ENCODE assay signal across 9 mouse cellular contexts in the genomic region with DNA sequence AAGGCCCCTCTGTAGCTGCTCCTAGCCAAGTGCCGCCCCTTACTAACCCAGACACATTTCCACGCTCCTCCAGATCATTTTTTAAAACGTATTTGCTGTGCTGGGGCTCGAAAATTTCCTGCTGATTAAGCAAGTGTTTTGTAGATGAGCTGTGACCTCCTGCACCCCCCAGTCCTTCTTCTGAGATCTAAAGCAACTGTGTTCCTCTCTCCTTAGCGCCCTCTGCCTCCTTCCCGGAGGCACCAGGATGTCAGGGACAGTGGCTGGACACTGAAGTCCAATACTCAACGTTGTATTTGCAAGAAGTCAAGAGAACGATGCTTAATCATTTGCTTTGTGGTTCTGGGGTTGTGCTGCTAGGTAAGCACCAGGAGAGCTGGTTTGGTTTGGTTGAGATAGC. TPM values are rescaled to one million over a fixed set of nuclear protein-coding genes. Genes with fewer than 3 reads are reported as not detected.
DNase-seq lines count a peak whose midpoint lies in the region; ATAC-seq lines count a peak whose summit lies in the region.
"Had no signal": no experiment of that assay in that cellular context is flagged by ENCODE, and none has a peak within 500 bp of the region (broad histone marks: within the 10 kb centered on the region; RNA-seq: fewer than 3 reads in every experiment).

No protein-coding gene starts in this region.

- peak overlapping the region; percentile 80 for H3K4me2 ChIP-seq in heart, embryonic 13.5 days
- H3K4me2 ChIP-seq in embryonic facial prominence, embryonic 11.5 days (ENCODE audit: low read depth, low read length): peak overlapping the region; percentile 57
- H3K4me2 ChIP-seq in kidney, embryonic 16.5 days (replicated peaks; ENCODE audit: low read depth, low read length): peak overlapping the region; percentile 54
- H3K4me2 ChIP-seq in midbrain, embryonic 15.5 days: peak overlapping the region; percentile 24; the same call in 1 of the 2 replicates

- H3K27me3 ChIP-seq in heart, embryonic 13.5 days (replicated peaks): peaks cover 87% of the 10 kb centered on the region
- peaks cover 24% of the 10 kb centered on the region for H3K27me3 ChIP-seq in embryonic facial prominence, embryonic 11.5 days (ENCODE audit: control insufficient read depth, insufficient read depth, low read length)
- peaks cover 49% of the 10 kb centered on the region for H3K27me3 ChIP-seq in kidney, embryonic 16.5 days (ENCODE audit: insufficient read depth, low read length)
- H3K27me3 ChIP-seq in midbrain, embryonic 15.5 days (replicated peaks): no peaks in the 10 kb centered on the region

- no peak overlapping the region for H3K27ac ChIP-seq in heart, embryonic 13.5 days (replicated peaks)
- no peak overlapping the region for H3K27ac ChIP-seq in embryonic facial prominence, embryonic 11.5 days (replicated peaks; ENCODE audit: low read depth, low read length)
- H3K27ac ChIP-seq in kidney, embryonic 16.5 days (ENCODE audit: low read length): no peak overlapping the region
- H3K27ac ChIP-seq in midbrain, embryonic 15.5 days: no peak overlapping the region

- 11% methylated on average over 8 of the region's 8 CpGs for WGBS in heart, embryonic 13.5 days
- 8% methylated on average over 8 of the region's 8 CpGs for WGBS in embryonic facial prominence, embryonic 11.5 days
- WGBS in kidney, embryonic 16.5 days: 9% methylated on average over 8 of the region's 8 CpGs
- WGBS in midbrain, embryonic 15.5 days: 30% methylated on average over 8 of the region's 8 CpGs

- no peaks in the 10 kb centered on the region for H3K36me3 ChIP-seq in heart, embryonic 13.5 days
- no peaks in the 10 kb centered on the region for H3K36me3 ChIP-seq in embryonic facial prominence, embryonic 11.5 days (replicated peaks; ENCODE audit: control insufficient read depth, insufficient read depth, low read depth, low read length)
- no peaks in the 10 kb centered on the region for H3K36me3 ChIP-seq in kidney, embryonic 16.5 days (ENCODE audit: insufficient read depth, low read length)
- peaks cover 2% of the 10 kb centered on the region; the same call in 1 of the 2 replicates for H3K36me3 ChIP-seq in midbrain, embryonic 15.5 days (replicated peaks)

- H3K4me1 ChIP-seq in heart, embryonic 13.5 days: peaks cover 37% of the 10 kb centered on the region
- peaks cover 8% of the 10 kb centered on the region; the same call in 1 of the 2 replicates for H3K4me1 ChIP-seq in embryonic facial prominence, embryonic 11.5 days (ENCODE audit: control insufficient read depth, insufficient read depth, low read length)
- H3K4me1 ChIP-seq in kidney, embryonic 16.5 days (ENCODE audit: insufficient read depth, low read length): peaks cover 11% of the 10 kb centered on the region
- peaks cover 6% of the 10 kb centered on the region for H3K4me1 ChIP-seq in midbrain, embryonic 15.5 days

- peak overlapping the region; percentile 81 for H3K9ac ChIP-seq in heart, embryonic 13.5 days
- no peak overlapping the region; the same call in 1 of the 2 replicates for H3K9ac ChIP-seq in embryonic facial prominence, embryonic 11.5 days (replicated peaks; ENCODE audit: low read length)
- no peak overlapping the region for H3K9ac ChIP-seq in kidney, embryonic 16.5 days (replicated peaks; ENCODE audit: low read length)
- H3K9ac ChIP-seq in midbrain, embryonic 15.5 days: no peak overlapping the region

- H3K9me3 ChIP-seq in heart, embryonic 13.5 days: no peaks in the 10 kb centered on the region
- H3K9me3 ChIP-seq in embryonic facial prominence, embryonic 11.5 days (replicated peaks; ENCODE audit: control insufficient read depth, low read length): no peaks in the 10 kb centered on the region
- H3K9me3 ChIP-seq in kidney, embryonic 16.5 days (ENCODE audit: low read length): no peaks in the 10 kb centered on the region
- H3K9me3 ChIP-seq in midbrain, embryonic 15.5 days: no peaks in the 10 kb centered on the region

- no peak for ATAC-seq in heart, embryonic 13.5 days (ENCODE audit: extremely low read depth, insufficient number of reproducible peaks, low FRiP score, low TSS enrichment)
- no peak for ATAC-seq in embryonic facial prominence, embryonic 11.5 days (replicated peaks; ENCODE audit: insufficient number of reproducible peaks, low FRiP score, low TSS enrichment, low read depth)
- ATAC-seq in kidney, embryonic 16.5 days (ENCODE audit: low FRiP score, low TSS enrichment): no peak
- ATAC-seq in midbrain, embryonic 15.5 days (replicated peaks): no peak

- intact Hi-C loops in heart, postnatal 25 days (cut with DNase I): no loop called here

- no peak for DNase-seq in heart, postnatal 25 days (ENCODE audit: low spot score)
- peak; percentile 12 for DNase-seq in embryonic facial prominence, embryonic 11.5 days (ENCODE audit: low spot score)
- no peak for DNase-seq in thymus, postnatal 4 days
- no peak for DNase-seq in spleen, postnatal 36 days (ENCODE audit: low spot score in 2 of 2)
- DNase-seq in adrenal gland, adult 2 months: no peak

- H3K4me3 ChIP-seq in heart, embryonic 13.5 days: peak overlapping the region; percentile 55
- H3K4me3 ChIP-seq in embryonic facial prominence, embryonic 11.5 days (ENCODE audit: low read depth, low read length): peak overlapping the region; percentile 27
- H3K4me3 ChIP-seq in kidney, embryonic 16.5 days (ENCODE audit: low read length): peak overlapping the region; percentile 43
- H3K4me3 ChIP-seq in midbrain, embryonic 15.5 days: no peak overlapping the region

RNA-seq across cellular contexts. Expression of gene Slc22a7, which starts 23.1 kb away (rescaled TPM):
- polyA plus RNA-seq in heart, embryonic 13.5 days (2015; fragmentation: Nextera tagmentation; extraction: Ambion mirVana): not detected in 2 replicates
- not detected for total RNA-seq in heart, postnatal 25 days (2021)
- polyA plus RNA-seq in embryonic facial prominence, embryonic 11.5 days (2014; fragmentation: Nextera tagmentation; extraction: Ambion mirVana): not detected in 2 replicates
- polyA plus RNA-seq in kidney, embryonic 16.5 days (2015; fragmentation: Nextera tagmentation; extraction: Ambion mirVana): 0.15 and 0.32 TPM in 2 replicates
- not detected in 2 replicates for polyA plus RNA-seq in midbrain, embryonic 15.5 days (2015; fragmentation: Nextera tagmentation; extraction: Ambion mirVana)
- under 1 TPM in 1 of 2 experiments, not detected in 1; 0.37 TPM for total RNA-seq in adrenal gland, adult 2 months (2021)
- 0.06 TPM in 1 of 2 replicates, not detected in the other for polyA plus RNA-seq in adrenal gland, adult 2 months (2012; rRNA removed)
- polyA plus RNA-seq: large intestine, adult 2 months had no signal

RNA-seq across cellular contexts. Expression of gene Ttbk1, which starts 26.1 kb away (rescaled TPM):
- polyA plus RNA-seq in heart, embryonic 13.5 days (2015; fragmentation: Nextera tagmentation; extraction: Ambion mirVana): 0.10 and 0.12 TPM in 2 replicates
- total RNA-seq in heart, postnatal 25 days (2021): under 1 TPM; 0.20 to 0.34 TPM
- 0.38 and 0.63 TPM in 2 replicates for polyA plus RNA-seq in embryonic facial prominence, embryonic 11.5 days (2014; fragmentation: Nextera tagmentation; extraction: Ambion mirVana)
- polyA plus RNA-seq in kidney, embryonic 16.5 days (2015; fragmentation: Nextera tagmentation; extraction: Ambion mirVana): 0.15 and 0.23 TPM in 2 replicates
- polyA plus RNA-seq in midbrain, embryonic 15.5 days (2015; fragmentation: Nextera tagmentation; extraction: Ambion mirVana): 8.7 and 9.0 TPM in 2 replicates
- under 1 TPM; 0.52 to 0.69 TPM for total RNA-seq in adrenal gland, adult 2 months (2021)
- 0.53 and 0.70 TPM in 2 replicates for polyA plus RNA-seq in adrenal gland, adult 2 months (2012; rRNA removed)

RNA-seq across cellular contexts. Expression of gene Crip3, which starts 32.6 kb away (rescaled TPM):
- polyA plus RNA-seq in heart, embryonic 13.5 days (2015; fragmentation: Nextera tagmentation; extraction: Ambion mirVana): 1.2 TPM in 2 replicates
- under 1 TPM in 1 of 2 experiments, not detected in 1; 0.62 TPM for total RNA-seq in heart, postnatal 25 days (2021)
- 0.43 and 1.0 TPM in 2 replicates for polyA plus RNA-seq in embryonic facial prominence, embryonic 11.5 days (2014; fragmentation: Nextera tagmentation; extraction: Ambion mirVana)
- polyA plus RNA-seq in kidney, embryonic 16.5 days (2015; fragmentation: Nextera tagmentation; extraction: Ambion mirVana): 0.54 and 0.68 TPM in 2 replicates
- polyA plus RNA-seq in midbrain, embryonic 15.5 days (2015; fragmentation: Nextera tagmentation; extraction: Ambion mirVana): 2.0 and 3.0 TPM in 2 replicates
- total RNA-seq in adrenal gland, adult 2 months (2021): under 1 TPM; 0.38 to 0.69 TPM
- 0.82 and 1.4 TPM in 2 replicates for polyA plus RNA-seq in adrenal gland, adult 2 months (2012; rRNA removed)

RNA-seq across cellular contexts. Expression of gene Dnph1, which starts 35.2 kb away (rescaled TPM):
- polyA plus RNA-seq in heart, embryonic 13.5 days (2015; fragmentation: Nextera tagmentation; extraction: Ambion mirVana): 24.7 and 32.5 TPM in 2 replicates
- total RNA-seq in heart, postnatal 25 days (2021): 1 to 10 TPM; 1.1 to 2.4 TPM
- 65.9 and 74.9 TPM in 2 replicates for polyA plus RNA-seq in embryonic facial prominence, embryonic 11.5 days (2014; fragmentation: Nextera tagmentation; extraction: Ambion mirVana)
- 56.5 and 60.3 TPM in 2 replicates for polyA plus RNA-seq in kidney, embryonic 16.5 days (2015; fragmentation: Nextera tagmentation; extraction: Ambion mirVana)
- polyA plus RNA-seq in midbrain, embryonic 15.5 days (2015; fragmentation: Nextera tagmentation; extraction: Ambion mirVana): 14.5 and 17.3 TPM in 2 replicates
- total RNA-seq in adrenal gland, adult 2 months (2021): 1 to 10 TPM; 3.7 to 6.1 TPM
- 3.6 and 3.7 TPM in 2 replicates for polyA plus RNA-seq in adrenal gland, adult 2 months (2012; rRNA removed)

Comparison
In these comparisons a context has a peak if more than half of its experiments do, and no peak if none do; other contexts are left out.
1. H3K4me2 ChIP-seq: peak in every context shown above with its lines; median percentile 80 in heart, embryonic 13.5 days; 57 in embryonic facial prominence, embryonic 11.5 days; 54 in kidney, embryonic 16.5 days; 24 in midbrain, embryonic 15.5 days.